Mouse (Mus musculus): ENCODE results near the gene Fgb.

DNA sequence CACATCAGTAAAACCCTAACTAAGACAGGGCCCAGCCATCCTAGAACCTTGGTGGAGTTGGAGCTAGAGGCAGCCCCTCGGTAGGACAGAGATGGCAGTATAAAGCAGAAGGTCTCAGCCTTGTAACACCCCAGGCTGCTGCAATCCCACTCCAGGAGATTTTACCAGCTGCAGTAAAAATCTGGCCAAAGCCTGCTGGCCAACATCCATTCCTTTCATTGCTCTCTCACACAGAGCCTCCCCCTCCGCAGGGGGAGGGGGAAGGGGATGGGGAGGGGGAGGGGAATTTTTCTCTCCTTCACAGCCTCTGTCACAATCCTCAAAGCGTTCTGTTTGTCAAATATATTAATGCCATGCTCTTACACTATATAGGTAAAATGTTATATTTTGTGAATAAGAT is 26.9 kb upstream of the Fgb start:
- TF ChIP-seq POLR2A (IDR thresholded peaks at IDR 0.05; ENCODE audit: control insufficient read depth, extremely low read depth, insufficient read depth, low read length, poor library complexity) (no peak), CTCF (IDR thresholded peaks at IDR 0.05; ENCODE audit: borderline replicate concordance, control insufficient read depth, extremely low read depth, insufficient read depth, low read length, poor library complexity) (no peak)
